Mouse (Mus musculus) liver, postnatal 0 days (tissue): ENCODE data around the gene Pfas. TPM values are rescaled to one million over a fixed set of nuclear protein-coding genes. Genes with fewer than 3 reads are reported as not detected.
"Not testable (repeated sequence)": the region's sequence is repeated elsewhere in the genome, so short reads cannot be mapped to it uniquely, and the experiment has no call there.

Experiments used
- ATAC-seq: fragments of 200-750 bp; cut with Nextera tagmentation; 2 replicates; pipeline ENCODE4 v1.8.0; 2017; ENCODE audit warnings: mild to moderate bottlenecking, moderate library complexity
- DNase-seq: peaks from one replicate; pipeline ENCODE4 v3.0.0-alpha.2; 2016
- H3K27ac ChIP-seq: fragments of 300-500 bp; sonication (generic); 2 replicates; pipeline ENCODE4 v1.5.1; 2014; ENCODE audit warnings: antibody characterized with exemption, moderate library complexity, mild to moderate bottlenecking, low read depth
- H3K27me3 ChIP-seq: fragments of 300-500 bp; sonication (generic); 2 replicates; pipeline ENCODE4 v1.6.1; 2014; ENCODE audit warnings: low read length, control low read depth, mixed read lengths; ENCODE audit not compliant: insufficient read depth
- H3K36me3 ChIP-seq: fragments of 300-500 bp; sonication (generic); replicated peaks from 2 replicates; pipeline ENCODE4 v1.6.1; 2014; ENCODE audit warnings: mild to moderate bottlenecking, control low read depth, low read length, moderate library complexity, mixed read lengths; ENCODE audit not compliant: insufficient read depth
- H3K4me1 ChIP-seq: fragments of 300-500 bp; sonication (generic); 2 replicates; pipeline ENCODE4 v1.6.1; 2014; ENCODE audit warnings: antibody characterized with exemption, mild to moderate bottlenecking, control low read depth; ENCODE audit not compliant: insufficient read depth
- H3K4me2 ChIP-seq: fragments of 300-500 bp; sonication (generic); 2 replicates; pipeline ENCODE4 v1.6.1; 2014; ENCODE audit warnings: low read depth, mild to moderate bottlenecking, low read length, moderate library complexity, mixed read lengths
- H3K4me3 ChIP-seq: fragments of 300-500 bp; sonication (generic); 2 replicates; pipeline ENCODE4 v1.5.1; 2014; ENCODE audit warnings: low read depth, low read length
- H3K9ac ChIP-seq: fragments of 300-500 bp; sonication (generic); replicated peaks from 2 replicates; pipeline ENCODE4 v1.6.1; 2014; ENCODE audit warnings: mild to moderate bottlenecking, moderate library complexity
- H3K9me3 ChIP-seq: fragments of 300-500 bp; sonication (generic); 2 replicates; pipeline ENCODE4 v1.6.1; 2016; ENCODE audit warnings: mild to moderate bottlenecking, control low read depth, low read length, mixed read lengths
- CTCF ChIP-seq: sonication (generic); IDR thresholded peaks from 2 replicates; pipeline ENCODE4 v1.5.1; 2016; ENCODE audit warnings: antibody characterized with exemption, low read depth
- EP300 ChIP-seq: IDR thresholded peaks from 2 replicates; pipeline ENCODE4 v1.6.1; 2016; ENCODE audit warnings: antibody characterized with exemption, low read depth, mild to moderate bottlenecking
- WGBS: fragments of 180-500 bp; shearing (Covaris S2); extraction: QIAGEN DNeasy Blood & Tissue Kit; methylation state at CpG from one replicate; pipeline ENCODE4 v1.1.7; 2014; ENCODE audit not compliant: insufficient replicate concordance; 5-methylcytosine and 5-hydroxymethylcytosine counted together
- polyA plus RNA-seq: library from polyadenylated mRNA; unstranded; fragments of >200 nt; fragmentation: Nextera tagmentation; extraction: Ambion mirVana; gene quantifications from 2 replicates; pipeline ENCODE4 v1.2.1, GENCODE M21; 2015

Pfas gene
- polyA plus RNA-seq, 1 experiment from 2014 or later: 10.6 TPM

DNA sequence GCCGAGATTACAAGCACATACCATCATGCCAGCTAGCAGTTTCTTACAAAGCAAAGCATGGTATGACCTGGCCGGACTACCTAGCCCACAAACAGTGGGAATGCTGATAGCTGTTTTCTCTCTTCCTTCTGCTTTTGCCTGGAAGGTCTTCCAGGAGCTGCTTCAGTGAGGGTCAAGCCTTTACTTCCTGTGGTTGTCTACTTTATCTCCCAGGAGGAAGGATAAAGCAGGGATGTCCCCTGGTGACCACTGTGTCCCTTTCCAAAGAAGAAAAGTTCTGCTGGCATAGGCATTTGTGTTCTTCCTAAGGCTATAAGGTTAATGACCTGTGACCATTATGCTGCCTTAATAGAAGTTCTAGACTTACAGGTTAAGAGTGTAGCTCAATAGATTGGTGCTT lies 44.9 kb downstream of the Pfas start:
- TF ChIP-seq EP300: no peak
- TF ChIP-seq CTCF: no peak
- H3K9me3 ChIP-seq: no peaks in the 10 kb centered on the region
- 58% methylated on average over 2 of the region's 2 CpGs for WGBS
- DNase-seq (no peak), ATAC-seq (no peak)
- H3K4me1 ChIP-seq: peaks cover 12% of the 10 kb centered on the region
- H3K27me3 ChIP-seq: 0 out of 2 replicates have a peak, but pooled peaks cover 2% of the 10 kb centered on the region
- no peak overlapping the region for H3K9ac ChIP-seq
- H3K36me3 ChIP-seq: no peaks in the 10 kb centered on the region
- H3K27ac ChIP-seq: no peak overlapping the region
- H3K4me3 ChIP-seq: no peak overlapping the region
- H3K4me2 ChIP-seq: no peak overlapping the region

DNA sequence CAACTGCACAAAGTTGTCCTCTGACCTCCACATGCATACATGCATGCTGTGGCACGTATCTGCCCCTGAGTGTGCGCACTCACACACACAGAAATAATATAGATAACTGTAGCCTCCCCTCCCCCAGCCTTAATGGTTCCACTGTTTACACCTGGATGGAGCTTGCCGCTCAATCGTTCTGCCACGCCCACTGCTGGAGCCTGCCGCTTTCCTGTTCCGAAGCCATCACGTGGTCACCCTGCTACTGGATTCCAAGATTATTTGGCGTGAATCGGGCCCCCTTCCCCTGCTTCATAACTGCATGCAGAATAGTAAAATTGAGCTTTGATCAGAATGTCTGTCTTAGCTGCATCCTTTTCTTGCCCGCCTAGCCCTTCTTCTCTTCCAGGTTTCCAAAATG lies 46.1 kb downstream of the Pfas start:
- 47% methylated on average over 11 of the region's 11 CpGs for WGBS
- DNase-seq, ATAC-seq, H3K4me2 ChIP-seq, H3K36me3 ChIP-seq, H3K9ac ChIP-seq, H3K27ac ChIP-seq, H3K27me3 ChIP-seq, H3K4me1 ChIP-seq, H3K4me3 ChIP-seq, H3K9me3 ChIP-seq: not testable (repeated sequence)

DNA sequence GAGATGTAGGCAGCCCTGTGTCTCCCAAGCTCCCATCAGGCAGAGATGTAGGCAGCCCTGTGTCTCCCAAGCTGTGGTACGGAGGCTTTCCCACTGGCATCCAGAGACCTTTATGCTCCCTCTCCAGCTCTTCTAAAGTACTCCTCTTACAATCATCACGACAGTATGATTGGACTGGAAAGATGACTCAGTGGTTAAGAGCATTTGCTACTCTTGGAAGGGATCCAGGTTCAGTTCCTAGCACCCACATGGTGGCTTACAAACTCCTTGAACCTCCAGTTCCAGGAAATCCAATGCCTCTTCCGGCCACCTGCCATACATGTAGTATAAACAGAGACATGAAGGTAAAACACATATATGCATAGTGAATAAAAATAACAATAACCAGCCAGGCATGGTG lies 46.7 kb downstream of the Pfas start:
- Histone ChIP-seq H3K9ac (no peak overlapping the region), H3K36me3 (no peaks in the 10 kb centered on the region), H3K27ac (no peak overlapping the region), H3K4me3 (no peak overlapping the region), H3K4me1 (no peaks in the 10 kb centered on the region), H3K4me2 (no peak overlapping the region), H3K27me3 (peaks cover 9% of the 10 kb centered on the region), H3K9me3 (no peaks in the 10 kb centered on the region)
- no peak for DNase-seq
- TF ChIP-seq EP300 (no peak), CTCF (no peak)
- no peak for ATAC-seq
- WGBS: 74% methylated on average over 3 of the region's 3 CpGs

GRCm38 (mm10) chr11:68957971-68958370 lies 50.3 kb downstream of the Pfas start:
- no peaks in the 10 kb centered on the region for H3K9me3 ChIP-seq
- H3K4me1 ChIP-seq: peaks cover 8% of the 10 kb centered on the region
- no peaks in the 10 kb centered on the region for H3K36me3 ChIP-seq
- H3K4me2 ChIP-seq: no peak overlapping the region
- DNase-seq (no peak), ATAC-seq (no peak)
- no peak overlapping the region for H3K9ac ChIP-seq
- H3K27ac ChIP-seq: no peak overlapping the region
- TF ChIP-seq CTCF (no peak), EP300 (no peak)
- peaks cover 35% of the 10 kb centered on the region for H3K27me3 ChIP-seq
- 80% methylated on average over 1 of the region's 1 CpGs for WGBS
- H3K4me3 ChIP-seq: no peak overlapping the region

GRCm38 (mm10) chr11:68957308-68957707 lies 51.0 kb downstream of the Pfas start, which contains the start of gene Arhgef15:
Gene Arhgef15, minus strand, starts transcription at chr11:68957480.
- Histone ChIP-seq H3K4me3 (0 out of 2 replicates have a peak within 1 kb of the TSS, but pooled peaks have one; percentile 13), H3K9ac (0 out of 2 replicates have a peak within 1 kb of the TSS, but pooled peaks have one; percentile 16), H3K27ac (peak within 1 kb of the TSS; percentile 24; the same call in 1 of the 2 replicates), H3K4me2 (peak within 1 kb of the TSS; percentile 35), H3K36me3 (no peaks in the 10 kb centered on the region), H3K27me3 (peaks cover 35% of the 10 kb centered on the region), H3K9me3 (no peaks in the 10 kb centered on the region), H3K4me1 (peaks cover 8% of the 10 kb centered on the region)
- 55% methylated on average over 8 of the region's 8 CpGs for WGBS
- TF ChIP-seq CTCF (no peak), EP300 (no peak)
- no peak for DNase-seq
- ATAC-seq: no peak

DNA sequence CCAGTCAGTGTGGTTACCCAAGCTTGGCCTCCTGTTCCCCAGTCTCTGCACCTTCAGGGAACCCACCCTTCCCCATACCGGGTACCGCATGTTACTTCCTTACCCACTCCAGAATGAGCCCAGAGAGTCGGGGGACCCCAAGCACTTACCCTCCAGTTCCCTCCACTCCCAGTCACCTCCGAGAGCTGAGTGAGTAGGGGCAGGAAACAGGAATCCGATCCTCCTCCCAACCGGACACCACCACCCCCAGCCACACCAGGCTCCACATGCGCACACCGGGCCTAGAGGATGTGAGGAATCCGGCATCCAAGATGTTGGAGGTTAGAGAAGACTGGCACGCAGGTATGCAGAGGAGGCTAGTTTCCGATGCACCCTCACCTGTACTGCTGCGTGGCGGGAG lies 51.6 kb downstream of the Pfas start:
- TF ChIP-seq CTCF (no peak), EP300 (no peak)
- DNase-seq: no peak
- H3K27me3 ChIP-seq: peaks cover 35% of the 10 kb centered on the region
- H3K4me1 ChIP-seq: peaks cover 8% of the 10 kb centered on the region
- no peaks in the 10 kb centered on the region for H3K9me3 ChIP-seq
- peak overlapping the region; percentile 24; the same call in 1 of the 2 replicates for H3K27ac ChIP-seq
- H3K4me2 ChIP-seq: peak overlapping the region; percentile 35; the same call in 1 of the 2 replicates
- H3K36me3 ChIP-seq: no peaks in the 10 kb centered on the region
- no peak overlapping the region for H3K9ac ChIP-seq
- ATAC-seq: no peak
- 0 out of 2 replicates have a peak overlapping the region, but pooled peaks have one; percentile 13 for H3K4me3 ChIP-seq
- 37% methylated on average over 13 of the region's 13 CpGs for WGBS

DNA sequence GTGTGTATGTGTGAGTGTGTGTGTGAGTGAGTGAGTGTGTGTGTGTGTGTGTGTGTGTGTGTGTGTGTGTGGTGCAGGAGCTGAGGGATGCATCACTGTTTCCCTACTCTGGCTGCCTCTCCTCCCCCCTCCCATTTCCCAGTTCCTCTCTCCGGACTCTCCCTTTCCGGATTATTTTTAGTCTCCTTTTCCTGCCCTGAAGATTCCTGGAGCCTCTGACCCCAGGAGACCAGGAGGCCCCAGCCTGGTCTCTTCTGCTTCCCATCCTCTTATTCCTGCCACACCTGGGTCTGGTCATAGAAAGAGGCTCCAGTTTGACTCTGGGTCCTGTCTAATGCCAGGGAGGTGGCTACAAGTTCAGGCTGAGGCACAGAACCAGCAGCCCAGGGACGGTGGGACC lies 52.2 kb downstream of the Pfas start:
- Histone ChIP-seq H3K9ac (0 out of 2 replicates have a peak overlapping the region, but pooled peaks have one; percentile 16), H3K4me1 (peaks cover 8% of the 10 kb centered on the region), H3K27ac (peak overlapping the region; percentile 24; the same call in 1 of the 2 replicates), H3K36me3 (no peaks in the 10 kb centered on the region), H3K27me3 (peaks cover 35% of the 10 kb centered on the region), H3K4me2 (peak overlapping the region; percentile 23; the same call in 1 of the 2 replicates), H3K4me3 (0 out of 2 replicates have a peak overlapping the region, but pooled peaks have one; percentile 13), H3K9me3 (no peaks in the 10 kb centered on the region)
- 0 out of 2 replicates have a peak, but pooled peaks have one; percentile 27 for ATAC-seq
- no peak for TF ChIP-seq EP300
- no peak for TF ChIP-seq CTCF
- DNase-seq: no peak
- 40% methylated on average over 3 of the region's 3 CpGs for WGBS
